Mouse (Mus musculus) retina, postnatal 1 day (tissue): ENCODE measurements around the gene Tead1.

Experiments used
- DNase-seq: peaks from one replicate; pipeline ENCODE4 v3.0.0-alpha.2; 2012

The Tead1 gene

GRCm38 (mm10) chr7:112731584-112731983 is 52.5 kb downstream of the Tead1 start:
- DNase-seq, result no peak

GRCm38 (mm10) chr7:112739174-112739573 is 60.1 kb downstream of the Tead1 start:
- DNase-seq, result no peak

- peak; percentile 64 for DNase-seq
Observed at GRCm38 (mm10) chr7:112741790-112742189, 62.7 kb downstream of the Tead1 start.

- DNase-seq, result no peak
Observed at GRCm38 (mm10) chr7:112743063-112743462, 63.9 kb downstream of the Tead1 start.

GRCm38 (mm10) chr7:112743621-112744395 is 64.7 kb downstream of the Tead1 start:
- DNase-seq, result peak; percentile 82

GRCm38 (mm10) chr7:112747187-112747586 is 68.1 kb downstream of the Tead1 start:
- peak; percentile 51 for DNase-seq

GRCm38 (mm10) chr7:112747836-112748235 is 68.7 kb downstream of the Tead1 start:
- DNase-seq, result no peak

- DNase-seq, result no peak
Observed at GRCm38 (mm10) chr7:112748327-112748726, 69.2 kb downstream of the Tead1 start.

GRCm38 (mm10) chr7:112750101-112750500 is 71.0 kb downstream of the Tead1 start:
- DNase-seq, result no peak

GRCm38 (mm10) chr7:112752311-112752710 is 73.2 kb downstream of the Tead1 start:
- no peak for DNase-seq

- peak; percentile 96 for DNase-seq
Observed at GRCm38 (mm10) chr7:112753314-112753713, 74.2 kb downstream of the Tead1 start.

GRCm38 (mm10) chr7:112759359-112759975 is 80.3 kb downstream of the Tead1 start:
- peak; percentile 69 for DNase-seq

GRCm38 (mm10) chr7:112760293-112760692 is 81.2 kb downstream of the Tead1 start:
- no peak for DNase-seq

GRCm38 (mm10) chr7:112760782-112761181 is 81.7 kb downstream of the Tead1 start:
- peak; percentile 93 for DNase-seq

GRCm38 (mm10) chr7:112762870-112763269 is 83.8 kb downstream of the Tead1 start:
- no peak for DNase-seq

GRCm38 (mm10) chr7:112763513-112763912 is 84.4 kb downstream of the Tead1 start:
- DNase-seq, result no peak

GRCm38 (mm10) chr7:112764921-112765320 is 85.8 kb downstream of the Tead1 start:
- DNase-seq, result no peak

GRCm38 (mm10) chr7:112769866-112770265 is 90.7 kb downstream of the Tead1 start:
- DNase-seq, result no peak

- no peak for DNase-seq
Observed at GRCm38 (mm10) chr7:112771461-112771860, 92.3 kb downstream of the Tead1 start.

- DNase-seq, result no peak
Observed at GRCm38 (mm10) chr7:112772777-112773176, 93.7 kb downstream of the Tead1 start.

- no peak for DNase-seq
Observed at GRCm38 (mm10) chr7:112773601-112774000, 94.5 kb downstream of the Tead1 start.

GRCm38 (mm10) chr7:112775816-112776215 is 96.7 kb downstream of the Tead1 start:
- DNase-seq, result no peak

GRCm38 (mm10) chr7:112776670-112777069 is 97.6 kb downstream of the Tead1 start:
- DNase-seq, result peak; percentile 50

GRCm38 (mm10) chr7:112779636-112780035 is 100.5 kb downstream of the Tead1 start:
- DNase-seq, result peak; percentile 86
